Mouse (Mus musculus) stomach, embryonic 15.5 days (tissue): Measurements from ENCODE around the gene Icosl. TPM values are rescaled to one million over a fixed set of nuclear protein-coding genes. Genes with fewer than 3 reads are reported as not detected.

Experiments used
- ATAC-seq: fragments of 200-750 bp; cut with Nextera tagmentation; 2 replicates; pipeline ENCODE4 v1.8.0; 2017; ENCODE audit warnings: low read depth, moderate number of reproducible peaks, moderate TSS enrichment; ENCODE audit not compliant: insufficient read depth, low FRiP score
- H3K27ac ChIP-seq: fragments of 300-500 bp; sonication (generic); 2 replicates; pipeline ENCODE4 v1.5.1; 2015; ENCODE audit warnings: mild to moderate bottlenecking, inconsistent platforms
- H3K27me3 ChIP-seq: fragments of 300-500 bp; sonication (generic); replicated peaks from 2 replicates; pipeline ENCODE4 v1.6.1; 2015; ENCODE audit warnings: inconsistent platforms
- H3K36me3 ChIP-seq: fragments of 300-500 bp; sonication (generic); 2 replicates; pipeline ENCODE4 v1.6.1; 2015; ENCODE audit warnings: inconsistent platforms
- H3K4me1 ChIP-seq: fragments of 300-500 bp; sonication (generic); 2 replicates; pipeline ENCODE4 v1.6.1; 2015; ENCODE audit warnings: inconsistent platforms
- H3K4me2 ChIP-seq: fragments of 300-500 bp; sonication (generic); 2 replicates; pipeline ENCODE4 v1.6.1; 2015; ENCODE audit warnings: mild to moderate bottlenecking, inconsistent platforms
- H3K4me3 ChIP-seq: fragments of 300-500 bp; sonication (generic); replicated peaks from 2 replicates; pipeline ENCODE4 v1.5.1; 2015; ENCODE audit warnings: inconsistent platforms
- H3K9ac ChIP-seq: fragments of 300-500 bp; sonication (generic); 2 replicates; pipeline ENCODE4 v1.6.1; 2015; ENCODE audit warnings: inconsistent platforms
- H3K9me3 ChIP-seq: fragments of 300-500 bp; sonication (generic); 2 replicates; pipeline ENCODE4 v1.6.1; 2016; ENCODE audit warnings: inconsistent platforms
- WGBS: fragments of 180-500 bp; shearing (Covaris S2); methylation state at CpG from one replicate; pipeline ENCODE4 v1.1.7; 2015; 5-methylcytosine and 5-hydroxymethylcytosine counted together
- polyA plus RNA-seq: library from polyadenylated mRNA; unstranded; fragments of >200 nt; fragmentation: Nextera tagmentation; extraction: Ambion mirVana; gene quantifications from 2 replicates; pipeline ENCODE4 v1.2.1, GENCODE M21; 2015

Icosl gene
- polyA plus RNA-seq, 1 experiment from 2014 or later = 5.3 TPM

- 72% methylated on average over 5 of the region's 5 CpGs for WGBS
- Histone ChIP-seq H3K9ac (no peak overlapping the region), H3K4me1 (no peaks in the 10 kb centered on the region), H3K27ac (no peak overlapping the region), H3K9me3 (no peaks in the 10 kb centered on the region), H3K4me2 (no peak overlapping the region), H3K36me3 (peaks cover 6% of the 10 kb centered on the region; the same call in 1 of the 2 replicates), H3K27me3 (no peaks in the 10 kb centered on the region), H3K4me3 (no peak overlapping the region)
- ATAC-seq = no peak
Measured at GRCm38 (mm10) chr10:78078276-78078675, 9.2 kb downstream of the Icosl start.

GRCm38 (mm10) chr10:78079955-78080591, 11.0 kb downstream of the Icosl start:
- no peaks in the 10 kb centered on the region for H3K36me3 ChIP-seq
- no peak overlapping the region for H3K4me3 ChIP-seq
- H3K9me3 ChIP-seq = no peaks in the 10 kb centered on the region
- H3K27ac ChIP-seq = no peak overlapping the region
- H3K27me3 ChIP-seq = no peaks in the 10 kb centered on the region
- 78% methylated on average over 4 of the region's 4 CpGs for whole genome bisulfite sequencing
- H3K9ac ChIP-seq = no peak overlapping the region
- H3K4me2 ChIP-seq = no peak overlapping the region
- no peaks in the 10 kb centered on the region for H3K4me1 ChIP-seq
- ATAC-seq = no peak

- no peak for ATAC-seq
- Histone ChIP-seq H3K36me3 (no peaks in the 10 kb centered on the region), H3K27ac (no peak overlapping the region), H3K9me3 (no peaks in the 10 kb centered on the region), H3K4me1 (no peaks in the 10 kb centered on the region), H3K9ac (no peak overlapping the region), H3K27me3 (no peaks in the 10 kb centered on the region), H3K4me3 (no peak overlapping the region), H3K4me2 (no peak overlapping the region)
- 39% methylated on average over 1 of the region's 1 CpGs for WGBS
Measured at GRCm38 (mm10) chr10:78084073-78084472, 15.0 kb downstream of the Icosl start.

- WGBS = 92% methylated on average over 6 of the region's 6 CpGs
- ATAC-seq = no peak
- no peak overlapping the region for H3K4me3 ChIP-seq
Measured at GRCm38 (mm10) chr10:78085711-78086110, 16.6 kb downstream of the Icosl start.

GRCm38 (mm10) chr10:78086444-78087061, 17.5 kb downstream of the Icosl start:
- Histone ChIP-seq H3K27me3 (no peaks in the 10 kb centered on the region), H3K36me3 (no peaks in the 10 kb centered on the region), H3K4me1 (peaks cover 7% of the 10 kb centered on the region; the same call in 1 of the 2 replicates), H3K27ac (no peak overlapping the region), H3K4me3 (no peak overlapping the region), H3K9ac (no peak overlapping the region), H3K9me3 (no peaks in the 10 kb centered on the region), H3K4me2 (no peak overlapping the region)
- 72% methylated on average over 10 of the region's 10 CpGs for WGBS
- ATAC-seq = no peak

More at GRCm38 (mm10) chr10:78085711-78086110, 16.6 kb downstream of the Icosl start:
- H3K36me3 ChIP-seq = no peaks in the 10 kb centered on the region
- no peaks in the 10 kb centered on the region for H3K27me3 ChIP-seq
- H3K27ac ChIP-seq = no peak overlapping the region
- no peak overlapping the region for H3K4me2 ChIP-seq
- H3K9ac ChIP-seq = no peak overlapping the region
- H3K9me3 ChIP-seq = no peaks in the 10 kb centered on the region
- peaks cover 5% of the 10 kb centered on the region; the same call in 1 of the 2 replicates for H3K4me1 ChIP-seq

- 68% methylated on average over 6 of the region's 6 CpGs for WGBS
- H3K4me1 ChIP-seq = peaks cover 7% of the 10 kb centered on the region; the same call in 1 of the 2 replicates
- no peaks in the 10 kb centered on the region for H3K36me3 ChIP-seq
- H3K27ac ChIP-seq = no peak overlapping the region
- no peak overlapping the region for H3K4me2 ChIP-seq
- no peaks in the 10 kb centered on the region for H3K27me3 ChIP-seq
- no peak overlapping the region for H3K4me3 ChIP-seq
- no peak for ATAC-seq
- no peak overlapping the region for H3K9ac ChIP-seq
- H3K9me3 ChIP-seq = no peaks in the 10 kb centered on the region
Measured at GRCm38 (mm10) chr10:78087101-78087511, 18.0 kb downstream of the Icosl start.

- ATAC-seq = no peak
- WGBS = 55% methylated on average over 6 of the region's 6 CpGs
- no peak overlapping the region for H3K4me2 ChIP-seq
Measured at GRCm38 (mm10) chr10:78090246-78090645, 21.1 kb downstream of the Icosl start.

GRCm38 (mm10) chr10:78090706-78091491, 21.8 kb downstream of the Icosl start:
- no peaks in the 10 kb centered on the region for H3K36me3 ChIP-seq
- no peaks in the 10 kb centered on the region for H3K27me3 ChIP-seq
- no peak overlapping the region for H3K4me2 ChIP-seq
- WGBS = 76% methylated on average over 4 of the region's 4 CpGs
- no peak overlapping the region for H3K9ac ChIP-seq
- H3K27ac ChIP-seq = no peak overlapping the region
- no peak overlapping the region for H3K4me3 ChIP-seq
- H3K9me3 ChIP-seq = no peaks in the 10 kb centered on the region
- peaks cover 10% of the 10 kb centered on the region; the same call in 1 of the 2 replicates for H3K4me1 ChIP-seq
- ATAC-seq = no peak

More at GRCm38 (mm10) chr10:78090246-78090645, 21.1 kb downstream of the Icosl start:
- H3K4me1 ChIP-seq = peaks cover 8% of the 10 kb centered on the region; the same call in 1 of the 2 replicates
- no peaks in the 10 kb centered on the region for H3K36me3 ChIP-seq
- H3K9ac ChIP-seq = no peak overlapping the region
- H3K27me3 ChIP-seq = no peaks in the 10 kb centered on the region
- no peak overlapping the region for H3K4me3 ChIP-seq
- no peak overlapping the region for H3K27ac ChIP-seq
- H3K9me3 ChIP-seq = no peaks in the 10 kb centered on the region

- no peak overlapping the region for H3K4me3 ChIP-seq
- WGBS = 80% methylated on average over 23 of the region's 23 CpGs
- H3K36me3 ChIP-seq = no peaks in the 10 kb centered on the region
- no peak overlapping the region for H3K27ac ChIP-seq
- ATAC-seq = no peak
- H3K4me1 ChIP-seq = peaks cover 10% of the 10 kb centered on the region; the same call in 1 of the 2 replicates
- H3K9me3 ChIP-seq = no peaks in the 10 kb centered on the region
- H3K4me2 ChIP-seq = no peak overlapping the region
- no peaks in the 10 kb centered on the region for H3K27me3 ChIP-seq
- H3K9ac ChIP-seq = no peak overlapping the region
Measured at GRCm38 (mm10) chr10:78091865-78092724, 23.0 kb downstream of the Icosl start.

- no peak overlapping the region for H3K27ac ChIP-seq
- ATAC-seq = no peak
- no peaks in the 10 kb centered on the region for H3K27me3 ChIP-seq
- H3K9me3 ChIP-seq = no peaks in the 10 kb centered on the region
- WGBS = 85% methylated on average over 13 of the region's 13 CpGs
- no peak overlapping the region for H3K4me2 ChIP-seq
- no peaks in the 10 kb centered on the region for H3K36me3 ChIP-seq
- no peak overlapping the region for H3K9ac ChIP-seq
- H3K4me3 ChIP-seq = no peak overlapping the region
- H3K4me1 ChIP-seq = peaks cover 10% of the 10 kb centered on the region; the same call in 1 of the 2 replicates
Measured at GRCm38 (mm10) chr10:78092725-78093029, 23.6 kb downstream of the Icosl start.

- Histone ChIP-seq H3K4me1 (peaks cover 7% of the 10 kb centered on the region; the same call in 1 of the 2 replicates), H3K36me3 (no peaks in the 10 kb centered on the region), H3K4me3 (no peak overlapping the region), H3K27me3 (no peaks in the 10 kb centered on the region), H3K27ac (no peak overlapping the region), H3K9ac (no peak overlapping the region), H3K9me3 (no peaks in the 10 kb centered on the region), H3K4me2 (no peak overlapping the region)
- ATAC-seq = no peak
Measured at GRCm38 (mm10) chr10:78095221-78095620, 26.1 kb downstream of the Icosl start.
